Mouse (Mus musculus): ENCODE measurements at regions not wholly inside any gene's neighbourhood (a gene's known extent, or its start where the extent isn't known, plus 50 kb on each side); places are given as distances from the start of the nearest gene placed in this dataset.

GRCm38 (mm10) chr4:31757126-31757525, 206.8 kb upstream of the Map3k7 start:
- H3ac ChIP-seq (ENCODE audit: control insufficient read depth, insufficient read length, low read depth) = no peak overlapping the region
- no peaks in the 10 kb centered on the region for H3K79me2 ChIP-seq (ENCODE audit: control insufficient read depth, insufficient read depth)
- no peaks in the 10 kb centered on the region for H3K27me3 ChIP-seq (ENCODE audit: control insufficient read depth, insufficient read depth, insufficient read length)
- TF ChIP-seq MYOG (IDR thresholded peaks at IDR 0.05; ENCODE audit: control insufficient read depth, extremely low read depth, insufficient read length) = no peak
- TF ChIP-seq CEBPB (IDR thresholded peaks at IDR 0.05; ENCODE audit: low read depth) = no peak
- TF ChIP-seq CTCF (IDR thresholded peaks at IDR 0.05; ENCODE audit: control insufficient read depth, insufficient read depth, insufficient read length) = no peak
- TF ChIP-seq FOSL1 (IDR thresholded peaks at IDR 0.05; ENCODE audit: insufficient read depth, low read length, poor library complexity, severe bottlenecking) = no peak
- no peak for TF ChIP-seq MAX (IDR thresholded peaks at IDR 0.05)
- TF ChIP-seq USF1 (IDR thresholded peaks at IDR 0.05; ENCODE audit: low read depth) = no peak
- TF ChIP-seq MYOD1 (IDR thresholded peaks at IDR 0.05; ENCODE audit: control insufficient read depth, insufficient read length, low read depth) = no peak
- H3K79me3 ChIP-seq (ENCODE audit: low read depth) = no peaks in the 10 kb centered on the region
- no peak overlapping the region for H3K4me3 ChIP-seq (ENCODE audit: insufficient read depth, poor library complexity, severe bottlenecking)
- H3K36me3 ChIP-seq (ENCODE audit: control insufficient read depth, insufficient read depth) = no peaks in the 10 kb centered on the region

- Histone ChIP-seq H3K36me3 (ENCODE audit: control insufficient read depth, insufficient read depth) (no peaks in the 10 kb centered on the region), H3K4me3 (ENCODE audit: insufficient read depth, poor library complexity, severe bottlenecking) (no peak overlapping the region), H3K27me3 (ENCODE audit: control insufficient read depth, insufficient read depth, insufficient read length) (no peaks in the 10 kb centered on the region), H3K79me2 (ENCODE audit: control insufficient read depth, insufficient read depth) (no peaks in the 10 kb centered on the region), H3K79me3 (ENCODE audit: low read depth) (no peaks in the 10 kb centered on the region), H3ac (ENCODE audit: control insufficient read depth, insufficient read length, low read depth) (no peak overlapping the region)
- TF ChIP-seq MYOD1 (IDR thresholded peaks at IDR 0.05; ENCODE audit: control insufficient read depth, insufficient read length, low read depth) (no peak), USF1 (IDR thresholded peaks at IDR 0.05; ENCODE audit: low read depth) (no peak), CTCF (IDR thresholded peaks at IDR 0.05; ENCODE audit: control insufficient read depth, insufficient read depth, insufficient read length) (no peak), MYOG (IDR thresholded peaks at IDR 0.05; ENCODE audit: control insufficient read depth, extremely low read depth, insufficient read length) (no peak), MAX (IDR thresholded peaks at IDR 0.05) (no peak), FOSL1 (IDR thresholded peaks at IDR 0.05; ENCODE audit: insufficient read depth, low read length, poor library complexity, severe bottlenecking) (no peak), CEBPB (IDR thresholded peaks at IDR 0.05; ENCODE audit: low read depth) (no peak)
Observed at GRCm38 (mm10) chr4:31760116-31760515, 203.8 kb upstream of the Map3k7 start.

GRCm38 (mm10) chr4:31762199-31762598, 201.7 kb upstream of the Map3k7 start:
- TF ChIP-seq MAX (IDR thresholded peaks at IDR 0.05) (no peak), USF1 (IDR thresholded peaks at IDR 0.05; ENCODE audit: low read depth) (no peak), FOSL1 (IDR thresholded peaks at IDR 0.05; ENCODE audit: insufficient read depth, low read length, poor library complexity, severe bottlenecking) (no peak), MYOG (IDR thresholded peaks at IDR 0.05; ENCODE audit: control insufficient read depth, extremely low read depth, insufficient read length) (no peak), CTCF (IDR thresholded peaks at IDR 0.05; ENCODE audit: control insufficient read depth, insufficient read depth, insufficient read length) (no peak), CEBPB (IDR thresholded peaks at IDR 0.05; ENCODE audit: low read depth) (no peak), MYOD1 (IDR thresholded peaks at IDR 0.05; ENCODE audit: control insufficient read depth, insufficient read length, low read depth) (no peak)
- no peaks in the 10 kb centered on the region for H3K79me3 ChIP-seq (ENCODE audit: low read depth)

GRCm38 (mm10) chr4:31768026-31768626, 195.8 kb upstream of the Map3k7 start:
- H3K36me3 ChIP-seq (ENCODE audit: control insufficient read depth, insufficient read depth) = no peaks in the 10 kb centered on the region
- H3K27me3 ChIP-seq (ENCODE audit: control insufficient read depth, insufficient read depth, insufficient read length) = no peaks in the 10 kb centered on the region
- TF ChIP-seq CEBPB (IDR thresholded peaks at IDR 0.05; ENCODE audit: low read depth) (no peak), MAX (IDR thresholded peaks at IDR 0.05) (no peak), USF1 (IDR thresholded peaks at IDR 0.05; ENCODE audit: low read depth) (no peak), FOSL1 (IDR thresholded peaks at IDR 0.05; ENCODE audit: insufficient read depth, low read length, poor library complexity, severe bottlenecking) (no peak), CTCF (IDR thresholded peaks at IDR 0.05; ENCODE audit: control insufficient read depth, insufficient read depth, insufficient read length) (no peak), MYOD1 (IDR thresholded peaks at IDR 0.05; ENCODE audit: control insufficient read depth, insufficient read length, low read depth) (no peak), MYOG (IDR thresholded peaks at IDR 0.05; ENCODE audit: control insufficient read depth, extremely low read depth, insufficient read length) (no peak)
- no peaks in the 10 kb centered on the region for H3K79me2 ChIP-seq (ENCODE audit: control insufficient read depth, insufficient read depth)
- no peak overlapping the region for H3K4me3 ChIP-seq (ENCODE audit: insufficient read depth, poor library complexity, severe bottlenecking)
- H3ac ChIP-seq (ENCODE audit: control insufficient read depth, insufficient read length, low read depth) = no peak overlapping the region
- H3K79me3 ChIP-seq (ENCODE audit: low read depth) = no peaks in the 10 kb centered on the region

More at GRCm38 (mm10) chr4:31762199-31762598, 201.7 kb upstream of the Map3k7 start:
- Histone ChIP-seq H3K4me3 (ENCODE audit: insufficient read depth, poor library complexity, severe bottlenecking) (no peak overlapping the region), H3K27me3 (ENCODE audit: control insufficient read depth, insufficient read depth, insufficient read length) (no peaks in the 10 kb centered on the region), H3ac (ENCODE audit: control insufficient read depth, insufficient read length, low read depth) (no peak overlapping the region), H3K36me3 (ENCODE audit: control insufficient read depth, insufficient read depth) (no peaks in the 10 kb centered on the region), H3K79me2 (ENCODE audit: control insufficient read depth, insufficient read depth) (no peaks in the 10 kb centered on the region)

- no peak overlapping the region for H3ac ChIP-seq (ENCODE audit: control insufficient read depth, insufficient read length, low read depth)
- H3K79me2 ChIP-seq (ENCODE audit: control insufficient read depth, insufficient read depth) = no peaks in the 10 kb centered on the region
- H3K4me3 ChIP-seq (ENCODE audit: insufficient read depth, poor library complexity, severe bottlenecking) = no peak overlapping the region
- no peaks in the 10 kb centered on the region for H3K79me3 ChIP-seq (ENCODE audit: low read depth)
- TF ChIP-seq CTCF (IDR thresholded peaks at IDR 0.05; ENCODE audit: control insufficient read depth, insufficient read depth, insufficient read length) (no peak), USF1 (IDR thresholded peaks at IDR 0.05; ENCODE audit: low read depth) (no peak), MAX (IDR thresholded peaks at IDR 0.05) (no peak), FOSL1 (IDR thresholded peaks at IDR 0.05; ENCODE audit: insufficient read depth, low read length, poor library complexity, severe bottlenecking) (no peak), MYOG (IDR thresholded peaks at IDR 0.05; ENCODE audit: control insufficient read depth, extremely low read depth, insufficient read length) (no peak), MYOD1 (IDR thresholded peaks at IDR 0.05; ENCODE audit: control insufficient read depth, insufficient read length, low read depth) (no peak), CEBPB (IDR thresholded peaks at IDR 0.05; ENCODE audit: low read depth) (no peak)
- H3K36me3 ChIP-seq (ENCODE audit: control insufficient read depth, insufficient read depth) = no peaks in the 10 kb centered on the region
- H3K27me3 ChIP-seq (ENCODE audit: control insufficient read depth, insufficient read depth, insufficient read length) = no peaks in the 10 kb centered on the region
Observed at GRCm38 (mm10) chr4:31769325-31769724, 194.6 kb upstream of the Map3k7 start.

Data from C2C12 (cell line).